12 mouse cellular contexts compared by ENCODE assay signal in genomic region chr5:133937967-133938918, GRCm38 (mm10).
DNase-seq lines count a peak whose midpoint lies in the region; ATAC-seq lines count a peak whose summit lies in the region.
"Had no signal": no experiment of that assay in that cellular context is flagged by ENCODE, and none has a peak within 500 bp of the region (broad histone marks: within the 10 kb centered on the region; RNA-seq: fewer than 3 reads in every experiment).

No protein-coding gene starts in this region.

- no peak overlapping the region for H3K9ac ChIP-seq in midbrain, embryonic 13.5 days (replicated peaks)
- H3K9ac ChIP-seq in midbrain, embryonic 16.5 days (ENCODE audit: low read depth, low read length): no peak overlapping the region
- no peak overlapping the region for H3K9ac ChIP-seq in forebrain, embryonic 13.5 days

- H3K4me1 ChIP-seq in midbrain, embryonic 13.5 days (replicated peaks): peaks cover 14% of the 10 kb centered on the region
- peaks cover 5% of the 10 kb centered on the region; the same call in 1 of the 2 replicates for H3K4me1 ChIP-seq in midbrain, embryonic 16.5 days (ENCODE audit: control insufficient read depth, insufficient read depth, low read length)
- peaks cover 29% of the 10 kb centered on the region for H3K4me1 ChIP-seq in forebrain, embryonic 13.5 days

- H3K27ac ChIP-seq in midbrain, embryonic 13.5 days: peak overlapping the region; percentile 48
- H3K27ac ChIP-seq in midbrain, embryonic 16.5 days (ENCODE audit: low read length): no peak overlapping the region
- peak overlapping the region; percentile 93 for H3K27ac ChIP-seq in forebrain, embryonic 13.5 days

- no peak overlapping the region for H3K4me3 ChIP-seq in midbrain, embryonic 13.5 days (replicated peaks)
- no peak overlapping the region for H3K4me3 ChIP-seq in midbrain, embryonic 16.5 days (ENCODE audit: low read depth, low read length)
- no peak overlapping the region for H3K4me3 ChIP-seq in forebrain, embryonic 13.5 days

- H3K36me3 ChIP-seq in midbrain, embryonic 13.5 days: no peaks in the 10 kb centered on the region
- H3K36me3 ChIP-seq in midbrain, embryonic 16.5 days (ENCODE audit: control insufficient read depth, insufficient read depth, low read length): no peaks in the 10 kb centered on the region
- H3K36me3 ChIP-seq in forebrain, embryonic 13.5 days (ENCODE audit: poor library complexity, severe bottlenecking): no peaks in the 10 kb centered on the region

- no peak overlapping the region for H3K4me2 ChIP-seq in midbrain, embryonic 13.5 days (replicated peaks)
- no peak overlapping the region for H3K4me2 ChIP-seq in midbrain, embryonic 16.5 days (ENCODE audit: low read length)
- no peak overlapping the region for H3K4me2 ChIP-seq in forebrain, embryonic 13.5 days

- H3K9me3 ChIP-seq in midbrain, embryonic 13.5 days: no peaks in the 10 kb centered on the region
- no peaks in the 10 kb centered on the region for H3K9me3 ChIP-seq in midbrain, embryonic 16.5 days (replicated peaks; ENCODE audit: control insufficient read depth, low read length, poor library complexity, severe bottlenecking)
- no peaks in the 10 kb centered on the region for H3K9me3 ChIP-seq in forebrain, embryonic 13.5 days (replicated peaks)

- ATAC-seq in midbrain, embryonic 13.5 days: 0 out of 2 replicates have a peak, but pooled peaks have one; percentile 50
- ATAC-seq in midbrain, embryonic 16.5 days: no peak
- peak; percentile 79 for ATAC-seq in forebrain, embryonic 13.5 days

- WGBS in midbrain, embryonic 13.5 days: 49% methylated on average over 9 of the region's 9 CpGs
- 49% methylated on average over 9 of the region's 9 CpGs for WGBS in midbrain, embryonic 16.5 days
- WGBS in forebrain, embryonic 13.5 days: 25% methylated on average over 9 of the region's 9 CpGs

- no peaks in the 10 kb centered on the region for H3K27me3 ChIP-seq in midbrain, embryonic 13.5 days
- H3K27me3 ChIP-seq in midbrain, embryonic 16.5 days (ENCODE audit: control insufficient read depth, insufficient read depth, low read depth, low read length): no peaks in the 10 kb centered on the region
- no peaks in the 10 kb centered on the region for H3K27me3 ChIP-seq in forebrain, embryonic 13.5 days

- DNase-seq in cerebellum, postnatal 10 days: peak; percentile 53 to 61
- no peak for DNase-seq in cerebellum, adult 8-10 months
- peak; percentile 8 for DNase-seq in mesoderm, embryonic 11.5 days (ENCODE audit: low read depth, low spot score)
- DNase-seq in layer of hippocampus, adult 8-10 months (ENCODE audit: low spot score in 2 of 2): no peak
- no peak for DNase-seq in spleen, postnatal 4 days (ENCODE audit: low spot score in 2 of 2)
- DNase-seq: kidney, postnatal 14 days; liver; right cerebral cortex, postnatal 14 days; thymus, postnatal 25 days had no signal

Comparison
In these comparisons a context has a peak if more than half of its experiments do, and no peak if none do; other contexts are left out.
1. DNase-seq: peak in cerebellum, postnatal 10 days (2 of 2) and mesoderm, embryonic 11.5 days (single experiment); none in cerebellum, adult 8-10 months (single experiment), layer of hippocampus, adult 8-10 months (0 of 2) and spleen, postnatal 4 days (0 of 2).